Mouse (Mus musculus) hindbrain, embryonic 14.5 days (tissue): ENCODE measurements at regions not wholly inside any gene's neighbourhood (a gene's known extent, or its start where the extent isn't known, plus 50 kb on each side); places are given as distances from the start of the nearest gene placed in this dataset.

Source experiments
- ATAC-seq: fragments of 200-750 bp; cut with Nextera tagmentation; 2 replicates; pipeline ENCODE4 v1.8.0; 2017; ENCODE audit warnings: moderate number of reproducible peaks, mild to moderate bottlenecking, moderate TSS enrichment, moderate library complexity; ENCODE audit not compliant: low FRiP score
- DNase-seq: peaks from one replicate; pipeline ENCODE4 v3.0.0-alpha.2; 2015; ENCODE audit warnings: low spot score
- H3K27ac ChIP-seq: fragments of 300-500 bp; sonication (generic); 2 replicates; pipeline ENCODE4 v1.5.1; 2014; ENCODE audit warnings: mild to moderate bottlenecking, moderate library complexity
- H3K27me3 ChIP-seq: fragments of 300-500 bp; sonication (generic); 2 replicates; pipeline ENCODE4 v1.6.1; 2014; ENCODE audit warnings: mild to moderate bottlenecking, low read length, mixed read lengths; ENCODE audit not compliant: control insufficient read depth, insufficient read depth
- H3K36me3 ChIP-seq: fragments of 300-500 bp; sonication (generic); replicated peaks from 2 replicates; pipeline ENCODE4 v1.6.1; 2014; ENCODE audit not compliant: control insufficient read depth, insufficient read depth
- H3K4me1 ChIP-seq: fragments of 300-500 bp; sonication (generic); replicated peaks from 2 replicates; pipeline ENCODE4 v1.6.1; 2014; ENCODE audit warnings: antibody characterized with exemption, low read length, mixed read lengths; ENCODE audit not compliant: control insufficient read depth, insufficient read depth
- H3K4me2 ChIP-seq: fragments of 300-500 bp; sonication (generic); replicated peaks from 2 replicates; pipeline ENCODE4 v1.6.1; 2014; ENCODE audit warnings: mild to moderate bottlenecking, moderate library complexity
- H3K4me3 ChIP-seq: fragments of 300-500 bp; sonication (generic); replicated peaks from 2 replicates; pipeline ENCODE4 v1.5.1; 2014; ENCODE audit warnings: mild to moderate bottlenecking, low read length
- H3K9ac ChIP-seq: fragments of 300-500 bp; sonication (generic); 2 replicates; pipeline ENCODE4 v1.6.1; 2014
- H3K9me3 ChIP-seq: fragments of 300-500 bp; sonication (generic); 2 replicates; pipeline ENCODE4 v1.6.1; 2016; ENCODE audit warnings: low read length; ENCODE audit not compliant: control insufficient read depth
- WGBS: fragments of 180-500 bp; shearing (Covaris S2); extraction: QIAGEN DNeasy Blood & Tissue Kit; methylation state at CpG from one replicate; pipeline ENCODE4 v1.1.7; 2014; 5-methylcytosine and 5-hydroxymethylcytosine counted together

DNA sequence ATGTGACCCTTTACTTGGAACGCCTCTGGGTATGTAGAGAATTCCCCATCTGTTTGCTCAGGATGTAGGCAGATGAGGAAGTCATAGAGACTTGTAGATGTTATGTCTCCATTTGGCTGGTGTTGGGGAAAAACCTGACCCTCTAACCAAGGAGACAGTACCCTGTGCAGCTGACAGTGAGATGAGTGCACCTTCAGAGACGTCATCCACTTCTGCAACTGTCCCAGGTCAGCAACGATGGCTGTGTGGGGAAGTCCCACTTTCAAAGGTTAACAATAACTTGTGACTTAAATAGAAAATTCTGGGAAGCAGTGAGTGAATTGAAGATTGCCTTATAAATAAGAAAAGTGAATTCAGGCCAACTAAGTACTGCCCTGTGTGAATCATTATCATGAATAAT lies 52.3 kb upstream of the Rbpj start:
- WGBS, result 85% methylated on average over 3 of the region's 3 CpGs
- no peaks in the 10 kb centered on the region for H3K27me3 ChIP-seq

DNA sequence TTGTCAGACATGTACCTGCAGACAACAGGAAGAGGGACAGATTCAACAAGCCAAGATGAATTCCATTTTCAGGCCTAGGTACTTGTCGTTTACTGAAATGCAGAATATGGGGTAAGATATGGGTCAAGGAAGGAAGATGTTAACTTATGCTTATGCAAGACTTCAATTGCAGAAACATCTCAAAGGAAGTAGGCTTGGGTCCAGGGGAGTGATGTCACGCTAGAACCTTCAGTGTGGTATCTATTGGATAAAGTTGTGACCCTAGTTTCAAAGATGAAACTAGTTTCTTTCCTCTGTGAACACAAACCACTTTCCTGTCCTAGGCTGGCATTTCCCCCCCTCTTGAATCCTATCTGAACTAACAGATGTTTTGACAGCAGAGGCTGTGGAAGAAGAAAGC lies 50.5 kb upstream of the Rbpj start:
- Histone ChIP-seq H3K36me3 (no peaks in the 10 kb centered on the region), H3K27ac (no peak overlapping the region), H3K4me3 (no peak overlapping the region), H3K27me3 (no peaks in the 10 kb centered on the region), H3K4me2 (no peak overlapping the region), H3K4me1 (no peaks in the 10 kb centered on the region), H3K9me3 (no peaks in the 10 kb centered on the region), H3K9ac (no peak overlapping the region)
- WGBS, result 92% methylated on average over 2 of the region's 2 CpGs
- ATAC-seq (no peak), DNase-seq (no peak)

More for the DNA sequence above, 52.3 kb upstream of the Rbpj start:
- DNase-seq (no peak), ATAC-seq (no peak)
- no peak overlapping the region for H3K4me2 ChIP-seq
- H3K4me1 ChIP-seq, result no peaks in the 10 kb centered on the region
- no peak overlapping the region for H3K9ac ChIP-seq
- no peaks in the 10 kb centered on the region for H3K9me3 ChIP-seq
- H3K36me3 ChIP-seq, result no peaks in the 10 kb centered on the region
- H3K4me3 ChIP-seq, result no peak overlapping the region
- H3K27ac ChIP-seq, result no peak overlapping the region
